Mouse (Mus musculus) MEL (cell line): ENCODE measurements around the gene Smarca4. TPM values are rescaled to one million over a fixed set of nuclear protein-coding genes. Genes with fewer than 3 reads are reported as not detected.
A peak's percentile ranks its signal among the peaks of the same experiment; 100 is the strongest.

Source experiments
- DNase-seq: peaks from one replicate; pipeline ENCODE4 v3.0.0; 2011; ENCODE audit warnings: low read depth, low spot score
- H3K27ac ChIP-seq: 2 replicates; pipeline ENCODE4 v1.5.1; 2012; ENCODE audit warnings: low read depth, mild to moderate bottlenecking, control low read depth, low read length, moderate library complexity; ENCODE audit not compliant: control insufficient read depth
- H3K27me3 ChIP-seq, 2 experiments: fragments of 150-350 bp in 1 of 2; sonication (generic) in 1 of 2; 2 replicates each; pipeline ENCODE4 v1.6.1; 2012; ENCODE audit warnings: low read length in 2 of 2, mild to moderate bottlenecking in 2 of 2, improper control_type of control experiment in 1 of 2, moderate library complexity in 1 of 2; ENCODE audit not compliant: insufficient read depth in 2 of 2, control insufficient read depth in 1 of 2
- H3K36me3 ChIP-seq, 2 experiments: 2 replicates each; pipeline ENCODE4 v1.6.1; 2012 to 2014; ENCODE audit warnings: low read length in 2 of 2, improper control_type of control experiment in 1 of 2, inconsistent platforms in 1 of 2, mild to moderate bottlenecking in 1 of 2; ENCODE audit not compliant: insufficient read depth in 2 of 2, control insufficient read depth in 1 of 2
- H3K4me1 ChIP-seq, 2 experiments: fragments of 150-350 bp in 1 of 2; sonication (generic) in 1 of 2; 2 replicates each; pipeline ENCODE4 v1.6.1; 2012; ENCODE audit warnings: low read length in 2 of 2, improper control_type of control experiment in 1 of 2, mild to moderate bottlenecking in 1 of 2; ENCODE audit not compliant: insufficient read depth in 2 of 2, control insufficient read depth in 1 of 2
- H3K4me3 ChIP-seq, 2 experiments: fragments of 150-350 bp in 1 of 2; sonication (generic) in 1 of 2; 2 replicates each; pipeline ENCODE4 v1.5.1; 2012; ENCODE audit warnings: low read depth in 2 of 2, low read length in 2 of 2, mild to moderate bottlenecking in 2 of 2, moderate library complexity in 2 of 2, control low read depth in 1 of 2, improper control_type of control experiment in 1 of 2; ENCODE audit not compliant: control insufficient read depth in 1 of 2, insufficient read depth in 1 of 2
- H3K79me2 ChIP-seq: 2 replicates; pipeline ENCODE4 v1.6.1; 2012; ENCODE audit warnings: mild to moderate bottlenecking, low read length, moderate library complexity; ENCODE audit not compliant: control insufficient read depth, poor library complexity, insufficient read depth
- H3K9ac ChIP-seq: 2 replicates; pipeline ENCODE4 v1.6.1; 2012; ENCODE audit warnings: low read depth, mild to moderate bottlenecking, control low read depth, low read length, moderate library complexity; ENCODE audit not compliant: control insufficient read depth, poor library complexity, severe bottlenecking
- H3K9me3 ChIP-seq: fragments of 150-350 bp; sonication (generic); replicated peaks from 2 replicates; pipeline ENCODE4 v1.6.1; 2012; ENCODE audit warnings: mild to moderate bottlenecking, low read length, improper control_type of control experiment, moderate library complexity; ENCODE audit not compliant: insufficient read depth
- CHD2 ChIP-seq: IDR thresholded peaks from 2 replicates; pipeline ENCODE4 v1.6.1; 2011; ENCODE audit warnings: low read length, improper control_type of control experiment
- CTCF ChIP-seq, 3 experiments: IDR thresholded peaks in 2 of 3; conservative IDR thresholded peaks in 1 of 3; 2 replicates each; pipeline ENCODE4 v1.5.1; 2011 to 2012; ENCODE audit warnings: low read length in 3 of 3, low read depth in 2 of 3, mild to moderate bottlenecking in 2 of 3, improper control_type of control experiment in 1 of 3, inconsistent platforms in 1 of 3, mixed read lengths in 1 of 3, moderate library complexity in 1 of 3; ENCODE audit not compliant: control insufficient read depth in 1 of 3, insufficient read depth in 1 of 3, poor library complexity in 1 of 3, severe bottlenecking in 1 of 3
- ETS1 ChIP-seq: IDR thresholded peaks from 2 replicates; pipeline ENCODE4 v1.6.1; 2012; ENCODE audit warnings: low read depth, mild to moderate bottlenecking, inconsistent platforms, low read length, improper control_type of control experiment, moderate library complexity
- MAFK ChIP-seq: IDR thresholded peaks from 2 replicates; pipeline ENCODE4 v1.6.1; 2011; ENCODE audit warnings: low read depth, mild to moderate bottlenecking, low read length, improper control_type of control experiment, borderline replicate concordance
- MAX ChIP-seq: IDR thresholded peaks from 2 replicates; pipeline ENCODE4 v1.6.1; 2011; ENCODE audit warnings: low read length, improper control_type of control experiment
- NELFE ChIP-seq: IDR thresholded peaks from 2 replicates; pipeline ENCODE4 v1.6.1; 2011; ENCODE audit warnings: low read depth, low read length, improper control_type of control experiment
- NRF1 ChIP-seq: IDR thresholded peaks from 2 replicates; pipeline ENCODE4 v1.6.1; 2014; ENCODE audit warnings: low read depth, mild to moderate bottlenecking, inconsistent platforms, low read length, improper control_type of control experiment, moderate library complexity; ENCODE audit not compliant: poor library complexity, insufficient read depth, severe bottlenecking
- POLR2A ChIP-seq, 2 experiments: IDR thresholded peaks; 2 replicates each; pipeline ENCODE4 v1.6.1; 2011 to 2012; ENCODE audit warnings: low read length in 2 of 2, mild to moderate bottlenecking in 2 of 2, control low read depth in 1 of 2, improper control_type of control experiment in 1 of 2, low read depth in 1 of 2, moderate library complexity in 1 of 2; ENCODE audit not compliant: control insufficient read depth in 1 of 2, insufficient read depth in 1 of 2, poor library complexity in 1 of 2
- POLR2AphosphoS2 ChIP-seq: IDR thresholded peaks from 2 replicates; pipeline ENCODE4 v1.6.1; 2011; ENCODE audit warnings: low read length, improper control_type of control experiment
- POLR2AphosphoS5 ChIP-seq: IDR thresholded peaks from 2 replicates; pipeline ENCODE4 v1.6.1; 2012; ENCODE audit warnings: low read depth, borderline replicate concordance, mild to moderate bottlenecking, inconsistent platforms, low read length, moderate library complexity, mixed read lengths
- RAD21 ChIP-seq: IDR thresholded peaks from 2 replicates; pipeline ENCODE4 v1.6.1; 2011; ENCODE audit warnings: mild to moderate bottlenecking, low read depth, low read length, improper control_type of control experiment
- SIN3A ChIP-seq: IDR thresholded peaks from 2 replicates; pipeline ENCODE4 v1.6.1; 2012; ENCODE audit warnings: low read length, improper control_type of control experiment, inconsistent platforms
- SMC3 ChIP-seq: IDR thresholded peaks from 2 replicates; pipeline ENCODE4 v1.6.1; 2011; ENCODE audit warnings: low read depth, low read length, improper control_type of control experiment
- USF1 ChIP-seq: IDR thresholded peaks from 2 replicates; pipeline ENCODE4 v1.6.1; 2014; ENCODE audit warnings: low read depth, mild to moderate bottlenecking, inconsistent platforms, low read length, improper control_type of control experiment, moderate library complexity
- ZMIZ1 ChIP-seq: IDR thresholded peaks from 2 replicates; pipeline ENCODE4 v1.6.1; 2012; ENCODE audit warnings: low read depth, mild to moderate bottlenecking, inconsistent platforms, low read length, improper control_type of control experiment, moderate library complexity
- polyA plus RNA-seq, 2 experiments: library from polyadenylated mRNA; stranded (reverse) in 1 of 2; unstranded in 1 of 2; fragments of >175 nt in 1 of 2; fragments of >200 nt in 1 of 2; gene quantifications; 2 replicates each; pipeline versions ENCODE4 v1.2.1 to v1.2.4; 2012; ENCODE audit warnings: low replicate concordance in 2 of 2, low read depth in 1 of 2; ENCODE audit not compliant: insufficient read length in 2 of 2, insufficient read depth in 1 of 2, missing spikeins in 1 of 2
- total RNA-seq: library from RNA; depleted of rRNA; stranded (reverse); fragments of 300-350 nt; gene quantifications from 2 replicates; pipeline ENCODE4 v1.2.3, GENCODE M21; 2012

Gene Smarca4
- total and polyA plus RNA-seq, 3 experiments: 71.4 to 381 (median 249) TPM

- TF ChIP-seq POLR2AphosphoS2: no peak; the same call in 1 of the 2 replicates
- 0 out of 2 replicates have a peak, but pooled peaks have one; percentile 10 for TF ChIP-seq MAFK
- TF ChIP-seq NELFE: peak; percentile 19; the same call in 1 of the 2 replicates
- no peak for TF ChIP-seq SMC3
- TF ChIP-seq MAX: peak; percentile 38; the same call in 1 of the 2 replicates
- TF ChIP-seq RAD21: no peak
- 0 out of 2 replicates have a peak, but pooled peaks have one; percentile 4 for TF ChIP-seq NRF1
- TF ChIP-seq CTCF (IDR thresholded peaks at IDR 0.05 in 2 of 3, conservative IDR thresholded peaks at IDR 0.05 in 1 of 3; ENCODE audit: control insufficient read depth in 1 of 3, insufficient read depth in 1 of 3, low read depth in 2 of 3, low read length in 3 of 3, poor library complexity in 1 of 3, severe bottlenecking in 1 of 3): no peak
- TF ChIP-seq SIN3A: peak; percentile 23; the same call in 1 of the 2 replicates
- TF ChIP-seq USF1: 0 out of 2 replicates have a peak, but pooled peaks have one; percentile 5
- no peak for TF ChIP-seq CHD2
- TF ChIP-seq POLR2AphosphoS5: no peak
- no peaks in the 10 kb centered on the region for H3K9me3 ChIP-seq
- DNase-seq: no peak
- no peak overlapping the region for H3K27ac ChIP-seq
- H3K9ac ChIP-seq: no peak overlapping the region
- peaks cover 10 to 14% of the 10 kb centered on the region in 2 experiments for H3K4me1 ChIP-seq
- H3K79me2 ChIP-seq: no peaks in the 10 kb centered on the region
- no peaks in the 10 kb centered on the region for H3K27me3 ChIP-seq
- H3K36me3 ChIP-seq: peaks cover 8 to 42% of the 10 kb centered on the region in 2 experiments
- H3K4me3 ChIP-seq: no peak overlapping the region
Observed at GRCm38 (mm10) chr9:21748491-21748890, 132.5 kb downstream of the Smarca4 start.

DNA sequence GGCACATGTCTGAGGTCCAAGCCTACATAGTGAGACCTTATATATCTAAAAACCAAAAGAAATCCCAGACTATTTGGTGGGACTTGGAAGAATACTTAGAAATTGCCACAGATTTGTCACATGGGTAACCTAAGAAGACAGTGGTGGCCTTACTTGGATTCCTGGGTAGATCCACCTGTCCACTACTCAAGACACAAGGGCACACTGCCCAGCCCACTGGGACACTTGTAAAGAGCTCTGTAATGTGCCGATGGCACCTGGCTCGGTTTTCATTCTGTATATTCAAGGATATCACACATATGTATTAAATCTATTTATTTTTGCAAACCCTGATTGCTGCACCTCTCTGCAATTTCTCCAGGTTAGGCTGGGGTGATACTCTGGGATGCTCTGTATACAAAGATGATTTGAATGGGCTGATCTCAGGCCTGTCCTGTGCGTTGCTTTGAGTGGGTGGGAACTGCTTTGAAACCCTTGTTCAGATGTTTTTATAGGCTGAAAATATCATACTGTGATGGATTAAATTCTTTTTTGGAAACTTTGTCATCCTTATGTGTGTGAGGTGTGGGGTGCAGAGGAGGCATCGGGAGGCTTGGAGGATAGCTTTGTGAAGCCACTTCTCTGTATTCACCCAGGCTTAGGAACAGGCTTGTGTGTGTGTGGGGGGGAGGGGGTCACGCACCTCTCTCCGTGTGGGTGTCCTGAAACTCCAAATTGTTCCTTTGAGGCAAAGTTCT is 133.6 kb downstream of the Smarca4 start:
- DNase-seq: no peak
- Histone ChIP-seq H3K4me3 (no peak overlapping the region), H3K36me3 (peaks cover 8 to 35% of the 10 kb centered on the region in 2 experiments), H3K79me2 (no peaks in the 10 kb centered on the region), H3K27ac (no peak overlapping the region), H3K27me3 (no peaks in the 10 kb centered on the region), H3K9me3 (no peaks in the 10 kb centered on the region), H3K4me1 (peaks cover 10 to 14% of the 10 kb centered on the region in 2 experiments), H3K9ac (no peak overlapping the region)
- TF ChIP-seq POLR2A (IDR thresholded peaks at IDR 0.05; ENCODE audit: control insufficient read depth in 1 of 2, insufficient read depth in 1 of 2, low read depth in 1 of 2, low read length in 2 of 2, poor library complexity in 1 of 2) (peak in 1 of 2 experiments; percentile 2; a peak in 1 of 4 replicates), ZMIZ1 (peak; percentile 30; the same call in 1 of the 2 replicates), ETS1 (no peak)
